Mouse (Mus musculus) spleen, postnatal 0 days (tissue): ENCODE data around the gene Insl6. TPM values are rescaled to one million over a fixed set of nuclear protein-coding genes. Genes with fewer than 3 reads are reported as not detected.

Source experiments
- polyA plus RNA-seq: library from polyadenylated mRNA; unstranded; fragments of >200 nt; fragmentation: Nextera tagmentation; extraction: Ambion mirVana; gene quantifications from 2 replicates; pipeline ENCODE4 v1.2.1, GENCODE M21; 2015

The Insl6 gene
- 0.96 and 1.3 TPM in 2 replicates for polyA plus RNA-seq

GRCm38 (mm10) chr19:29325053-29325851 is at the start of gene Insl6:
TSS of gene Insl6 (minus strand) at chr19:29325356.

GRCm38 (mm10) chr19:29366969-29367622 is 41.9 kb upstream of the Insl6 start, which contains the start of the genes Plgrkt and Cd274:
TSS of gene Plgrkt (minus strand) at chr19:29367390.
TSS of gene Cd274 (plus strand) at chr19:29367455.

GRCm38 (mm10) chr19:29334068-29334745 is 9.1 kb upstream of the Insl6 start, which contains the start of gene Rln1:
TSS of gene Rln1 (minus strand) at chr19:29334670.

Other genes starting within 250 kb of the Insl6 start
- gene Rcl1, start 224.0 kb downstream of the Insl6 start, polyA plus RNA-seq, result 39.2 and 42.2 TPM in 2 replicates
- 15.5 and 16.1 TPM in 2 replicates for gene Jak2, start 73.5 kb downstream of the Insl6 start, polyA plus RNA-seq
- not detected in 2 replicates for gene Rln1, start 9.3 kb upstream of the Insl6 start, polyA plus RNA-seq
- gene Plgrkt, start 42.0 kb upstream of the Insl6 start, polyA plus RNA-seq, result 60.7 and 78.4 TPM in 2 replicates
- 0.40 and 0.68 TPM in 2 replicates for gene Cd274, start 42.1 kb upstream of the Insl6 start, polyA plus RNA-seq
- gene Pdcd1lg2, start 85.6 kb upstream of the Insl6 start, polyA plus RNA-seq, result 0.10 and 0.45 TPM in 2 replicates
- gene Ric1, start 196.9 kb upstream of the Insl6 start, polyA plus RNA-seq, result 5.7 and 7.0 TPM in 2 replicates